Mouse (Mus musculus): ENCODE results near the gene Nlrp10. TPM values are rescaled to one million over a fixed set of nuclear protein-coding genes. Genes with fewer than 3 reads are reported as not detected.

The Nlrp10 gene
- 0.22 TPM for polyA plus RNA-seq (2017; shearing (Covaris generic))

DNA sequence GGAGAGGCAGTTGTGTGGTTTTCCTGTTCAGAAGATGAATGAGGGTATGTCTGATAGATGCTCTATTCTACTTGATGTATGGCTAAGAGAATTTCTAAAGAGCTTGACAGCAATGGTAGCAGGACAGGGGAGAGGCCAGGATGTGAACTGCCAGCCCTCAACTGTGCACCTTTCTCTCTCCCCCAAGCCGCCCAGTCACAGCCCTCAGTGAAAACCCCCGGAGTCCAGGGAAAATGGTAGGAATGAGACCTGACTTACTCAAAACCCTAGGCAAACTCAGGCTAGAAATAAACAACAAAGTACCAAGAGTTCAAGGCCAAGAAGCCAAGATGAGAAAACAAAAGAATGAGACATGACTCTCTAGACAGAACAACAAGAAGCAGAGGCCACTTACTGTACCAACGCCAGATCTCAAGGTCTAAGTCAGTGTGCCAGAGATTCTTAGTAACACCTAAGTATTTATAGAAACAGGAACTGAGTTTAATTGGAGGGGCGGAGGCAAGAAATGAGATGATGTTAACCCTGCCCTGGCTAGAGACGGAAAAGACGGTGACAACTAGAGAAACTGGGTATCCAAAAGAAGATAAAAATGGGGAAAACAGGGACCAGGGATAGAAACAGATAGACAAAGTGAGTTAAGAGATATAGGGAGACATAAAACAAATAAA lies at the start of gene Nlrp10:
Gene Nlrp10, minus strand, starts transcription at position 453 of the 668 bp plus-strand sequence.

DNA sequence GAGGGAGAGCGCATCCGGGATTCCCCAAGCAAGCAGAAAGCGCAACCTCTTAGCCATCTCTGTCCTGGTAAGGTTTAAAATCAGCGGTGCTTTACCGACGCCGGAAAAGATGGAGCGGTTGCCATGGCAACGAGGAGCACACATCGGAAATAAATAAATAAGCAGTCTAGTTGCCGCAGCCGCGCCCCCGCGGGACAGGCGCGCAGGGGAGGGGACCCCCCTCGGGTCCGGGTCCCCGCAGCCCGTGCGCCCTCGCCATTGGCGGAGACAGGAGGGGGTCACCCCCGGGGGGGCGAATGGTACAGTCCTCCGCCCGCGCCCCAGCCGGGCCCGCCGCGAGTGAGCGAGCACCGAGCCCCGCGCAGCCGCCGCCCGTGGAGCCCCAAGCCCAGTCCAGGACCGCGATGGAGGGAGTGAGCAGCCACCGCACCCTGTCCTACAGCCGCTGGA lies 20.4 kb upstream of the Nlrp10 start, which contains the start of gene Tub:
Gene Tub, plus strand, starts transcription at position 27 of the 450 bp plus-strand sequence.

DNA sequence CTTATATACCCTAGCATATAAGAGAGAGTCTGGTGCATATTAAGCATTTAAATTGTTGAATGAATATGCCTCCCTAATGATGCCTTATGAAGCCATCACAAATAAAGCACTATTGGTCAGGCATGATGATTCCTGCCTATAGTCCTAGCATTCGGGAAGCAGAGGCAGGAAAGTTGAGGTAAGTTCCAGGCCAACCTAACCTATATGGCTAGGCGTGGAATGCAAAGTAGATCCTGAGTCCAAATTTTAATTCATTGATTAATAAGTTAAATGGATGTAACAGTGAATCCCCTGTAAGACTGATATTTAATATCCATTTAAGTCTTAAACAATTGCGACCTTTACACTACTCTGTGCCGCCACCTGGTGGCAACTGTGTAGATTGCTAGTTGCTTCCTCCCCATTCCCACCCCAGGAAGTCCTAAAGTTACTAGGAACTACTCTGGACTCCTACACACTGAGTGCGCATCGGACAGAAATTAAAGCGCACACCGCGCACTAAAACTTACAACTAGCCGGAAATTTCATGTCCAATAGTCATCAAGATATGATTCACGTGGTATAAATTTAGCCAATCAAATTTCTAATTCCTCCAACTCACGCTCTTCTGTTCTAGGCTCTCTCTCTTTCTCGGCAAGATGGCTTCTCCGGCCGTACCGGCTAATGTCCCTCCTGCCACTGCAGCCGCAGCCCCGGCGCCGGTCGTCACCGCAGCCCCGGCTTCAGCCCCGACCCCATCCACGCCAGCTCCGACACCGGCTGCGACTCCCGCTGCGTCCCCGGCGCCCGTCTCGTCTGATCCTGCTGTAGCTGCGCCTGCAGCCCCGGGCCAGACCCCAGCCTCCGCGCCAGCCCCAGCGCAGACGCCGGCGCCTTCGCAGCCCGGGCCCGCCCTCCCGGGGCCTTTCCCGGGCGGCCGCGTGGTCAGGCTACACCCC lies 4.1 kb upstream of the Nlrp10 start, which contains the start of gene Eif3f:
Gene Eif3f, plus strand, starts transcription at position 624 of the 938 bp plus-strand sequence.

DNA sequence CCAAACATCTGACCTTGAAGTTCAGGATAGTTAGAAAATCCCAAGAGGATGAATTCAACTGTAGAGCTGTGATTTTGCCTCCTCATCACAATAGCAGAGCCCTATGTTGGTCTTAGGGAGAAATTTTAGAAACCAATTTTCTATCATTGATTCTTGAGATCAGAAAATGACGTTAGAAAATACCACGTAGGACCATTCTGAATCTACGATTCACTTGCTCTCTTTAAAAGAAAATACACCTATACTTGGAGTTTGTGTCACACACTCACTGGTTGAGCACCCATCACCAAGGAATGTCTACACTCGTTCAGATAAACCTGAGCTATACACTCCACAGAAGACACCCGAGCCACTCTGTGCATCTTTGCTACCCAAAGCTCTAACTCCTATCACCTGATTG lies 35.7 kb downstream of the Nlrp10 start, which contains the start of gene Olfr519:
Gene Olfr519, minus strand, starts transcription at position 101 of the 400 bp plus-strand sequence.

DNA sequence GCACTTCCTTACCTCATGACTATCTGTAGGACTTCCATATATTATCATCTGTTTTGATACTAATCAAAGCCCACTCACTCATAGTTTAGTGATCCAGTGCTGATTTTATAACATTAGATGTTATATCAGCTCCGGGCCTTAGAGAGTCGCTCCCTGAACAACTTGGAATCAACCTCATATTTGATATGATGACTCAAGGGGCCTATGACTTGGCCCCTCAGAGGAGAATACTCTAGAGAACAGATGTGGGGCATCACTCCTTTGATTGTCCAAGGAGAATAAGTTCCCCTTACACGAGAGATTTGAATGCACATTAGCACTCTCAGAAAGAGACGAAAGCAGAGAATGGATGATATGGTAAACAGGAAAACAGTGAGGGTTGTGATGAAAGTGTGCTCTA lies 45.1 kb downstream of the Nlrp10 start, which contains the start of gene Olfr518:
Gene Olfr518, minus strand, starts transcription at position 101 of the 400 bp plus-strand sequence.

DNA sequence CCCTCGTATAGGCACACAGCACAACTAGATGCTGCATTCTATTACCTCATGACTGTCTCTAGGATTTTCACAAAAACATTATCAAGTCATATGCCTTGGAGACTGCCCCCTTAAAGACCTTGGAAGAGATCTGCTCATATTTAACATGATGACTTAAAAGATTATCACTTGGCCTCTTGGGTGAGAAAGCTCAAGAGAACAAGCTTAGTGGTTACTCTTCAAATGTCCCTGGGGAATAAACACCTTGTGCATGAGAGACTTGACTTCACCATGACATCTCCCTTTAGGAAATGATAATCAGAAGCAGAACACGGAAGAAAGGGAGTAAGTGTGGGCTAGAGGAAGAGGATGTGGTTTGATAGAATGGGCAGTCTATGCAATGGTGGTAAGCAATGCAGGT lies 57.7 kb downstream of the Nlrp10 start, which contains the start of gene Olfr517:
Gene Olfr517, minus strand, starts transcription at position 101 of the 400 bp plus-strand sequence.

Other genes starting within 250 kb of the Nlrp10 start
- gene Olfr512, start 216.9 kb downstream of the Nlrp10 start, polyA plus RNA-seq (2017; shearing (Covaris generic)), result not detected
- not detected for gene Olfr513, start 179.2 kb downstream of the Nlrp10 start, polyA plus RNA-seq (2017; shearing (Covaris generic))
- not detected for gene Olfr514, start 104.2 kb downstream of the Nlrp10 start, polyA plus RNA-seq (2017; shearing (Covaris generic))
- not detected for gene Olfr516, start 79.6 kb downstream of the Nlrp10 start, polyA plus RNA-seq (2017; shearing (Covaris generic))
- gene Olfr517, start 57.8 kb downstream of the Nlrp10 start, polyA plus RNA-seq (2017; shearing (Covaris generic)), result not detected
- 0.26 TPM for gene Olfr518, start 45.2 kb downstream of the Nlrp10 start, polyA plus RNA-seq (2017; shearing (Covaris generic))
- not detected for gene Olfr519, start 35.8 kb downstream of the Nlrp10 start, polyA plus RNA-seq (2017; shearing (Covaris generic))
- gene Eif3f, start 4.2 kb upstream of the Nlrp10 start, polyA plus RNA-seq (2017; shearing (Covaris generic)), result 174 TPM
- 2.5 TPM for gene Tub, start 20.2 kb upstream of the Nlrp10 start, polyA plus RNA-seq (2017; shearing (Covaris generic))
- 0.34 TPM for gene Ric3, start 153.2 kb upstream of the Nlrp10 start, polyA plus RNA-seq (2017; shearing (Covaris generic))
- not detected for gene Lmo1, start 245.0 kb upstream of the Nlrp10 start, polyA plus RNA-seq (2017; shearing (Covaris generic))

Data from effector memory CD4-positive, alpha-beta T cell, adult 7 months (primary cell).